Mouse (Mus musculus) bone marrow macrophage, adult 2 months (primary cell): ENCODE results near the gene Trappc4.

Experiments used
- CTCF ChIP-seq: IDR thresholded peaks from 2 replicates; pipeline ENCODE4 v1.5.1; 2012; ENCODE audit warnings: low read depth, mild to moderate bottlenecking, low read length, moderate library complexity
- POLR2A ChIP-seq: IDR thresholded peaks from 2 replicates; pipeline ENCODE4 v1.6.1; 2012; ENCODE audit warnings: mild to moderate bottlenecking, low read depth, low read length, borderline replicate concordance

- no peak for TF ChIP-seq CTCF
- no peak for TF ChIP-seq POLR2A
These were observed 13.0 kb upstream of the Trappc4 start for GRCm38 (mm10) chr9:44420280-44420898.
